Mouse (Mus musculus) lung, postnatal 0 days (tissue): Measurements from ENCODE around the gene Trappc2l. TPM values are rescaled to one million over a fixed set of nuclear protein-coding genes. Genes with fewer than 3 reads are reported as not detected.

Experiments
- ATAC-seq: fragments of 200-750 bp; cut with Nextera tagmentation; 2 replicates; pipeline ENCODE4 v1.8.0; 2017; ENCODE audit warnings: moderate library complexity
- DNase-seq: peaks from one replicate; pipeline ENCODE4 v3.0.0-alpha.2; 2016; ENCODE audit warnings: low spot score
- H3K27ac ChIP-seq: fragments of 300-500 bp; sonication (generic); 2 replicates; pipeline ENCODE4 v1.5.1; 2014; ENCODE audit warnings: antibody characterized with exemption, mild to moderate bottlenecking, low read length, mixed read lengths
- H3K27me3 ChIP-seq: fragments of 300-500 bp; sonication (generic); replicated peaks from 2 replicates; pipeline ENCODE4 v1.6.1; 2014; ENCODE audit warnings: low read length, mixed read lengths; ENCODE audit not compliant: insufficient read depth
- H3K36me3 ChIP-seq: fragments of 300-500 bp; sonication (generic); 2 replicates; pipeline ENCODE4 v1.6.1; 2014; ENCODE audit warnings: low read length, mixed read lengths; ENCODE audit not compliant: insufficient read depth
- H3K4me1 ChIP-seq: fragments of 300-500 bp; sonication (generic); 2 replicates; pipeline ENCODE4 v1.6.1; 2014; ENCODE audit warnings: antibody characterized with exemption, low read depth, low read length, mixed read lengths; ENCODE audit not compliant: insufficient read depth
- H3K4me2 ChIP-seq: fragments of 300-500 bp; sonication (generic); replicated peaks from 2 replicates; pipeline ENCODE4 v1.6.1; 2014; ENCODE audit warnings: low read depth, mild to moderate bottlenecking, low read length, moderate library complexity, mixed read lengths
- H3K4me3 ChIP-seq: fragments of 300-500 bp; sonication (generic); 2 replicates; pipeline ENCODE4 v1.5.1; 2014; ENCODE audit warnings: low read depth, low read length
- H3K9ac ChIP-seq: fragments of 300-500 bp; sonication (generic); replicated peaks from 2 replicates; pipeline ENCODE4 v1.6.1; 2014; ENCODE audit warnings: low read depth, mild to moderate bottlenecking
- H3K9me3 ChIP-seq: fragments of 300-500 bp; sonication (generic); 2 replicates; pipeline ENCODE4 v1.6.1; 2016; ENCODE audit warnings: low read length, mixed read lengths
- CTCF ChIP-seq: IDR thresholded peaks from 2 replicates; pipeline ENCODE4 v1.5.1; 2016; ENCODE audit warnings: antibody characterized with exemption, mild to moderate bottlenecking
- EP300 ChIP-seq: IDR thresholded peaks from 2 replicates; pipeline ENCODE4 v1.6.1; 2016; ENCODE audit warnings: antibody characterized with exemption, mild to moderate bottlenecking, control low read depth
- WGBS: fragments of 180-500 bp; shearing (Covaris S2); extraction: QIAGEN DNeasy Blood & Tissue Kit; methylation state at CpG from one replicate; pipeline ENCODE4 v1.1.7; 2014; 5-methylcytosine and 5-hydroxymethylcytosine counted together
- microRNA-seq: library from miRNA; unstranded; fragments of <30 nt; microRNA quantifications from one replicate; pipeline ENCODE4, GENCODE M21; 2016
- polyA plus RNA-seq: library from polyadenylated mRNA; unstranded; fragments of >200 nt; fragmentation: Nextera tagmentation; extraction: Ambion mirVana; gene quantifications from 2 replicates; pipeline ENCODE4 v1.2.1, GENCODE M21; 2015

Gene Trappc2l
- polyA plus RNA-seq, 1 experiment from 2014 or later = 70.0 TPM

DNA sequence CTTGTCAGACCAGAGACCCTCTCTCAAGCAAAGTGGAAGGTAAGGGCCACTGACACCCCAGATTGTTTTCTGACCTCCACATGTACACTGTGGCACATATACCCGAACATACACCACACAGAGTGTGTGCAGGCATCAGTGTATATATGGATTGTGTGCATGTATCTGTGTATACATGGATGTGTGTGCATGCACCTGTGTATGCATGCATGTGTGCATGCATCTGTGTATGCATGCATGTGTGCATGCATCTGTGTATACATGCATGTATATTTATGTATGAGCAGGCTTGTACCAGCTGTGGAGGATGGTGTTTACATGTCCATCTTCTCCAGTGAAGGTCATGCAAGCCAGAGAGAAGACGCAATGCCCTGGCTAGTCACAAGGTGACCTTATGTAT is 50.5 kb downstream of the Trappc2l start:
- ATAC-seq (no peak), DNase-seq (no peak)
- TF ChIP-seq EP300 = no peak
- TF ChIP-seq CTCF = no peak
- WGBS = 62% methylated on average over 2 of the region's 2 CpGs
- Histone ChIP-seq H3K4me3 (no peak overlapping the region), H3K9me3 (no peaks in the 10 kb centered on the region), H3K9ac (no peak overlapping the region), H3K4me1 (peaks cover 30% of the 10 kb centered on the region), H3K36me3 (no peaks in the 10 kb centered on the region), H3K27me3 (no peaks in the 10 kb centered on the region), H3K4me2 (no peak overlapping the region), H3K27ac (no peak overlapping the region)

GRCm38 (mm10) chr8:122663106-122663505 is 51.7 kb downstream of the Trappc2l start:
- Histone ChIP-seq H3K4me2 (no peak overlapping the region), H3K4me3 (no peak overlapping the region), H3K9me3 (no peaks in the 10 kb centered on the region), H3K36me3 (no peaks in the 10 kb centered on the region), H3K9ac (no peak overlapping the region), H3K27me3 (no peaks in the 10 kb centered on the region), H3K4me1 (peaks cover 33% of the 10 kb centered on the region), H3K27ac (0 out of 2 replicates have a peak overlapping the region, but pooled peaks have one; percentile 27)
- TF ChIP-seq EP300 (no peak), CTCF (no peak)
- DNase-seq (no peak), ATAC-seq (no peak)
- WGBS = 48% methylated on average over 3 of the region's 3 CpGs

GRCm38 (mm10) chr8:122663670-122664069 is 52.2 kb downstream of the Trappc2l start:
- H3K4me3 ChIP-seq = no peak overlapping the region
- 45% methylated on average over 5 of the region's 5 CpGs for WGBS
- DNase-seq = no peak

GRCm38 (mm10) chr8:122665221-122665620 is 53.8 kb downstream of the Trappc2l start:
- ATAC-seq = peak; percentile 79
- H3K9me3 ChIP-seq = no peaks in the 10 kb centered on the region
- no peaks in the 10 kb centered on the region for H3K36me3 ChIP-seq
- no peak overlapping the region for H3K4me3 ChIP-seq
- TF ChIP-seq CTCF (peak; percentile 47), EP300 (peak; percentile 86)
- DNase-seq = peak; percentile 82
- peaks cover 28% of the 10 kb centered on the region for H3K4me1 ChIP-seq
- peak overlapping the region; percentile 82 for H3K27ac ChIP-seq
- 22% methylated on average over 8 of the region's 8 CpGs for WGBS
- H3K27me3 ChIP-seq = no peaks in the 10 kb centered on the region
- no peak overlapping the region for H3K4me2 ChIP-seq
- no peak overlapping the region for H3K9ac ChIP-seq

More at GRCm38 (mm10) chr8:122663670-122664069, 52.2 kb downstream of the Trappc2l start:
- Histone ChIP-seq H3K27ac (no peak overlapping the region), H3K9me3 (no peaks in the 10 kb centered on the region), H3K27me3 (no peaks in the 10 kb centered on the region), H3K4me2 (no peak overlapping the region), H3K4me1 (peaks cover 31% of the 10 kb centered on the region), H3K9ac (no peak overlapping the region), H3K36me3 (no peaks in the 10 kb centered on the region)
- no peak for TF ChIP-seq EP300
- no peak for TF ChIP-seq CTCF
- no peak for ATAC-seq

- peak; percentile 68 for ATAC-seq
Observed at GRCm38 (mm10) chr8:122665667-122666316, 54.4 kb downstream of the Trappc2l start.

More at GRCm38 (mm10) chr8:122665667-122666316, 54.4 kb downstream of the Trappc2l start:
- H3K4me3 ChIP-seq = no peak overlapping the region
- no peaks in the 10 kb centered on the region for H3K27me3 ChIP-seq
- H3K4me1 ChIP-seq = peaks cover 28% of the 10 kb centered on the region
- 39% methylated on average over 12 of the region's 14 CpGs for WGBS
- H3K27ac ChIP-seq = peak overlapping the region; percentile 82
- H3K4me2 ChIP-seq = no peak overlapping the region; the same call in 1 of the 2 replicates
- no peaks in the 10 kb centered on the region for H3K9me3 ChIP-seq
- DNase-seq = peak; percentile 76
- TF ChIP-seq CTCF = no peak
- TF ChIP-seq EP300 = no peak; the same call in none of the 2 replicates
- no peak overlapping the region for H3K9ac ChIP-seq
- H3K36me3 ChIP-seq = no peaks in the 10 kb centered on the region

Small RNAs within 50 kb of the gene (microRNA-seq; reads per million reads assigned to microRNA genes)
- gene Mir6396 = not detected

Other genes with a start within 250 kb of the Trappc2l start
- 20.2 and 22.2 TPM in 2 replicates for gene Zc3h18, start 235.0 kb upstream of the Trappc2l start, polyA plus RNA-seq
- not detected in 2 replicates for gene Il17c, start 189.6 kb upstream of the Trappc2l start, polyA plus RNA-seq
- 401 and 429 TPM in 2 replicates for gene Cyba, start 178.7 kb upstream of the Trappc2l start, polyA plus RNA-seq
- gene Mvd, start 168.2 kb upstream of the Trappc2l start, polyA plus RNA-seq = 29.2 and 31.2 TPM in 2 replicates
- gene Snai3, start 150.9 kb upstream of the Trappc2l start, polyA plus RNA-seq = 1.2 and 1.5 TPM in 2 replicates
- 49.4 and 52.7 TPM in 2 replicates for gene Rnf166, start 135.6 kb upstream of the Trappc2l start, polyA plus RNA-seq
- gene Ctu2, start 135.5 kb upstream of the Trappc2l start, polyA plus RNA-seq = 21.2 and 25.9 TPM in 2 replicates
- gene Piezo1, start 60.3 kb upstream of the Trappc2l start, polyA plus RNA-seq = 27.3 and 31.3 TPM in 2 replicates
- 7.4 and 7.7 TPM in 2 replicates for gene Cdt1, start 43.6 kb upstream of the Trappc2l start, polyA plus RNA-seq
- 203 and 206 TPM in 2 replicates for gene Aprt, start 34.7 kb upstream of the Trappc2l start, polyA plus RNA-seq
- 14.3 and 14.5 TPM in 2 replicates for gene Galns, start 177 bp upstream of the Trappc2l start, polyA plus RNA-seq
- gene Pabpn1l, start 11.1 kb downstream of the Trappc2l start, polyA plus RNA-seq = 0.12 TPM in 1 of 2 replicates, not detected in the other
- 15.0 and 17.0 TPM in 2 replicates for gene Cbfa2t3, start 87.5 kb downstream of the Trappc2l start, polyA plus RNA-seq
- gene Acsf3, start 163.8 kb downstream of the Trappc2l start, polyA plus RNA-seq = 10.9 TPM in 2 replicates
- 0.10 TPM in 1 of 2 replicates, not detected in the other for gene Cdh15, start 236.3 kb downstream of the Trappc2l start, polyA plus RNA-seq